Mouse (Mus musculus) cerebellum, adult 2 months (tissue): ENCODE data around the gene Gm10073. TPM values are rescaled to one million over a fixed set of nuclear protein-coding genes. Genes with fewer than 3 reads are reported as not detected.

Source experiments
- DNase-seq, 2 experiments: peaks; one replicate each; pipeline ENCODE4 v3.0.0; 2021
- H3K27ac ChIP-seq: fragments of 200-500 bp; 2 replicates; pipeline ENCODE4 v1.5.1; 2012; ENCODE audit warnings: low read length, control low read depth, inconsistent platforms; ENCODE audit not compliant: insufficient read depth
- H3K27me3 ChIP-seq: fragments of 200-500 bp; 2 replicates; pipeline ENCODE4 v1.6.1; 2012; ENCODE audit warnings: inconsistent platforms, mild to moderate bottlenecking, low read length, moderate library complexity; ENCODE audit not compliant: control insufficient read depth, insufficient read depth
- H3K4me1 ChIP-seq: fragments of 200-500 bp; 2 replicates; pipeline ENCODE4 v1.6.1; 2011; ENCODE audit warnings: low read length; ENCODE audit not compliant: control insufficient read depth, insufficient read depth
- H3K4me3 ChIP-seq: fragments of 200-500 bp; replicated peaks from 2 replicates; pipeline ENCODE3; 2011; ENCODE audit warnings: mild to moderate bottlenecking, low read depth, low read length, control low read depth; ENCODE audit not compliant: insufficient read depth
- CTCF ChIP-seq: fragments of 200-500 bp; IDR thresholded peaks from 2 replicates; pipeline ENCODE4 v1.5.1; 2011; ENCODE audit warnings: low read depth, mild to moderate bottlenecking, control low read depth, low read length, moderate library complexity, borderline replicate concordance; ENCODE audit not compliant: insufficient read depth
- POLR2A ChIP-seq: fragments of 200-500 bp; IDR thresholded peaks from 2 replicates; pipeline ENCODE4 v1.6.1; 2011; ENCODE audit warnings: low read length, control low read depth, borderline replicate concordance; ENCODE audit not compliant: insufficient read depth
- WGBS: fragments of 180-500 bp; shearing (Covaris S2); methylation state at CpG from one replicate; pipeline ENCODE4 v1.1.7; 2018; 5-methylcytosine and 5-hydroxymethylcytosine counted together
- polyA plus RNA-seq: library from polyadenylated mRNA; depleted of rRNA; stranded (reverse); fragments of >200 nt; gene quantifications from 2 replicates; pipeline ENCODE4 v1.2.3, GENCODE M21; 2012

Gene Gm10073
- polyA plus RNA-seq, 1 experiment: 40.9 TPM

GRCm38 (mm10) chr8:106545149-106545548, 28.1 kb downstream of the Gm10073 start:
- no peaks in the 10 kb centered on the region for H3K4me1 ChIP-seq
- no peak overlapping the region for H3K27ac ChIP-seq
- TF ChIP-seq CTCF (no peak), POLR2A (no peak)
- H3K27me3 ChIP-seq: no peaks in the 10 kb centered on the region; the same call in 1 of the 2 replicates
- 81% methylated on average over 2 of the region's 2 CpGs for WGBS
- H3K4me3 ChIP-seq: no peak overlapping the region
- no peak for DNase-seq

DNA sequence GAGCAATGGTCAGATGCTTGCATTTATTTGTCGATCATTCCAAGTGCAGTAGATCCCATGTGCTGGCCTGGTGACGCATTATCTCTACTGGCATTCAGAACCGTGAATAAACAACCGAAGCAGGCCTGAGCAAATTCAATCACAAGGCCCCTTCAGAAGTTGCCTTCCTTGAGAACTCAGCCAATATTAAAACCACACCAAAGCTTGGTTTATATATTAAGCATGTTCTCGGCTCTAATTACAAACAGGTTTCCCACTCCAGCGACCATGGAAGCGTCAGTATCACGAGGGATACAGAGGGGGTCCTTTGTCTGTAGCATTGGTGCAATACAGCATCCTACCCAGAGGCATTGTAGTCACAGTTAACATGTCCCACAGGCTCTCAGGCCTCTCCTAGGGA, 30.2 kb downstream of the Gm10073 start:
- no peak for DNase-seq
- Histone ChIP-seq H3K27ac (no peak overlapping the region), H3K4me1 (peaks cover 7% of the 10 kb centered on the region; the same call in 1 of the 2 replicates), H3K4me3 (no peak overlapping the region), H3K27me3 (no peaks in the 10 kb centered on the region; the same call in 1 of the 2 replicates)
- TF ChIP-seq CTCF (no peak), POLR2A (no peak)
- WGBS: 74% methylated on average over 8 of the region's 8 CpGs

- DNase-seq: no peak
- no peak for TF ChIP-seq CTCF
- TF ChIP-seq POLR2A: no peak
- Histone ChIP-seq H3K4me1 (peaks cover 7% of the 10 kb centered on the region; the same call in 1 of the 2 replicates), H3K27me3 (no peaks in the 10 kb centered on the region; the same call in 1 of the 2 replicates), H3K27ac (no peak overlapping the region), H3K4me3 (no peak overlapping the region)
- WGBS: 84% methylated on average over 11 of the region's 11 CpGs
Measured at GRCm38 (mm10) chr8:106541002-106541401, 32.3 kb downstream of the Gm10073 start.

- DNase-seq: no peak
- no peak for TF ChIP-seq POLR2A
- TF ChIP-seq CTCF: no peak
- peaks cover 7% of the 10 kb centered on the region; the same call in 1 of the 2 replicates for H3K4me1 ChIP-seq
- no peak overlapping the region for H3K4me3 ChIP-seq
- H3K27ac ChIP-seq: no peak overlapping the region
- 77% methylated on average over 5 of the region's 5 CpGs for WGBS
- no peaks in the 10 kb centered on the region for H3K27me3 ChIP-seq
Measured at GRCm38 (mm10) chr8:106539193-106539592, 34.1 kb downstream of the Gm10073 start.

DNA sequence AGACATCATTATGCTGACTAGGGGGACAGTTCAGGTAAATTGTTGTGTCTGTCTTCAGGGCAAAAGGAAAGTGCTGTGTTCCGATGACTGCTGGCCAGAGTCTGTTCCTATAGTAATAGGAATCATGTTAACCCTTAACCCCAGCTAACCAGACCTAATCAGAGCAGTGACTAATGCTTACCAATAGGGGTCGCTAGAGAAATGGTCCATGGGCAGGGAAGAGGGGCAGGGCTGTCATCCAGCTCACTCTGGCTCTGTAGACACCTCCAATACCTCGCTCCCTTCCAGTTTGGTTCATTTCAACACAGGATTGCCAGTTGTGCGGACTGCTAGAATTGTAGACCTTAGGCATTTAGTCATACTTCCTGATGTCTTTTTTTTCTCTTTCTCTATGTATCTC, 37.8 kb downstream of the Gm10073 start:
- 77% methylated on average over 4 of the region's 4 CpGs for WGBS
- H3K27me3 ChIP-seq: no peaks in the 10 kb centered on the region
- no peak overlapping the region for H3K27ac ChIP-seq
- H3K4me1 ChIP-seq: peaks cover 7% of the 10 kb centered on the region; the same call in 1 of the 2 replicates
- TF ChIP-seq POLR2A (no peak), CTCF (no peak)
- no peak for DNase-seq
- no peak overlapping the region for H3K4me3 ChIP-seq

GRCm38 (mm10) chr8:106534449-106534848, 38.8 kb downstream of the Gm10073 start:
- 45% methylated on average over 6 of the region's 6 CpGs for WGBS
- no peaks in the 10 kb centered on the region for H3K27me3 ChIP-seq
- no peak overlapping the region for H3K4me3 ChIP-seq
- peak; percentile 14 to 19 for DNase-seq
- no peak overlapping the region for H3K27ac ChIP-seq
- peaks cover 7% of the 10 kb centered on the region; the same call in 1 of the 2 replicates for H3K4me1 ChIP-seq
- TF ChIP-seq CTCF (0 out of 2 replicates have a peak, but pooled peaks have one; percentile 13), POLR2A (no peak)

DNA sequence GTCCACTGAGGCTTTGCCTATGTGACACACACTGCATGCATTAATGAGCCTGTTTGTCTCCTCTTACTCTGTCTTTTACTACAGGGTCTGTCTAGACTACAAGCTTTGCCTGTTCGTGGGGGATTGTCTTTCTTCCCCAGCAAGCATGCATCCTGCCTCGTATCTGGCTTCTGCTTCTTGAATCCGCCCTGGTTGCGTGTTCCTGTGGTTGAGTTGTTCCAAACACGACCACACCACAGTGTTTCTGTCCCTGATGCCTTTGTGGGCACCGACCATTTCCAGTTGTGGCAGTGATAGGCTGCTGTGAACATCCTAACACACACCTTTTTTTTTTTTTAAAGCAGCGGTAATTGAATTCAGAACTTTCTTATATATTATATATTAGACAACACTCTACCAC, 39.6 kb downstream of the Gm10073 start:
- H3K4me3 ChIP-seq: no peak overlapping the region
- no peak for TF ChIP-seq POLR2A
- TF ChIP-seq CTCF: no peak
- WGBS: 72% methylated on average over 7 of the region's 7 CpGs
- H3K27ac ChIP-seq: no peak overlapping the region
- no peak for DNase-seq
- H3K4me1 ChIP-seq: peaks cover 3% of the 10 kb centered on the region; the same call in 1 of the 2 replicates
- H3K27me3 ChIP-seq: no peaks in the 10 kb centered on the region

DNA sequence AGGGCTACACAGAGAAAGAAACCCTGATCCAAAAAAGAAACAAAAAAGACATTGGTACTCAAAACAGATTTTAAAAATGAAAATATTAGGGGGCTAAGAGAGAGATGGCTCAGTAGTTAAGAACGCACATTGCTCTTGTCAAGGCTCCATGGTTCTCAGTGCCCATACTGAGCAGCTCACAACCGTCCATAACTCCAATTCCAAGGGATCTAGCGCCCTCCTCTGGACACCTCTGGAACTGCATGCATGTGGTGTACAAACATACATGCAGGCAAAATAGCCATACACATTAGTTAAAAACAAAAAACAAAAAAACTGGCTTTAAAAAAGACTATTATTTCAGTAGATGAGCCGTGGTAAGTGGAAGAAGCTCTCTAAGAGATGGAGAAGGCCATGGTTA, 42.7 kb downstream of the Gm10073 start:
- DNase-seq: no peak
- no peaks in the 10 kb centered on the region for H3K4me1 ChIP-seq
- peak; percentile 20; the same call in 1 of the 2 replicates for TF ChIP-seq CTCF
- TF ChIP-seq POLR2A: no peak
- no peak overlapping the region for H3K27ac ChIP-seq
- H3K4me3 ChIP-seq: no peak overlapping the region
- H3K27me3 ChIP-seq: no peaks in the 10 kb centered on the region
- 75% methylated on average over 4 of the region's 4 CpGs for WGBS
